Mouse (Mus musculus): ENCODE data around the gene Catsperd.
A peak's percentile ranks its signal among the peaks of the same experiment; 100 is the strongest.

DNA sequence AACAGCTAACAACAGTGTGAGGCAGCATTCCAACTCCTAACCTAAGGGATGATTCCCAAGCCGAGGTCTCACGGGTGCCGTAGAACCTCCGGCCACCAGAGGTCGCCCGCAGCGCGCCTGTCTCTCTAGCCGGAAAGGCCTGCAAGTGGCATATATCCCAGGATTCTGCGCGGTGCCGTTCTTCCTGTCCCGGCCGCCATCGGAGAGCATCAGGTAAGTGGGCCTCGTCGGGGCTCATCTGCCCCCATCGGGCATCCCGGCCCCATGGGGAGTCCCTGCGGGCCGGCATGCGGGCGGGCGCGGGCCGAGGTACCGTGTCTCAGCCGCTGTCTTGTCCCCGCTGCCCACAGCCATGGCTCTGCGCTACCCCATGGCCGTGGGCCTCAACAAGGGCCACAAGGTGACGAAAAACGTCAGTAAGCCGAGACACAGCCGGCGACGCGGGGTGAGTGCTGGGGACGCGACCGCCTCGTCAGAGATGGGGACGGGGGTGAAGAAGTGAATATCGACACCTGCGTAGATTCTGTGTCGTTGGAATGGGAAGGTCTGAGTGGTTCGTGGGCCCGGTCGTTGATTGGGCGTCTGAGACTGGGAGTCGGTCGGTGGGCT lies 14.6 kb upstream of the Catsperd start, which contains the start of gene Rpl36:
- TF ChIP-seq CTCF (IDR thresholded peaks at IDR 0.05; ENCODE audit: low read depth) (peak; percentile 99), EP300 (IDR thresholded peaks at IDR 0.05; ENCODE audit: low read depth) (peak; percentile 42; the same call in 1 of the 2 replicates)
